8 mouse cellular contexts compared by ENCODE assay signal in the genomic region with DNA sequence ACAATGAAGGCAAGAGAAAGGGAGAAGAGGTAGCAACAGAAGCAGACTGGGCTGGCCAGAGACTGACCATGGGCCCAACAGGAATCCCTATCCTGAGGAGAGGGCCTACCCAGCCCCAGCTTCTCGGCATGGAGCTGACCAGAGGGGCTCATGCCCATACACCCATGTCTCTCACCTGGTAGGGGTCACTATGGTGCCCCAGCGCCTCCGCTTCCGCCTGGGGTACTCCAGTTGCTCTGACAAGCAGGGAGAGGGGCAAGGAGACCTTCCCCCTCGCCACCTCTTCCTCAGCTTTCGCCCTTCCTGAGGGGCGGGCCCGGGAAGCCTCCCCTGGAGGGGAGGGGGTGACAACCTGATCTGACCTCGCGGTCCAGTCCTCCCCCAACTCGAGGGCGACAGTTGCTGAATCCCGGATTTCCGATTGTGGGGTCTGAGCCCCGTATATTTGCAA. TPM values are rescaled to one million over a fixed set of nuclear protein-coding genes. Genes with fewer than 3 reads are reported as not detected.
DNase-seq lines count a peak whose midpoint lies in the region; ATAC-seq and TF ChIP-seq lines count a peak whose summit lies in the region.

No protein-coding gene starts in this region.

- H3K27ac ChIP-seq in embryonic facial prominence, embryonic 13.5 days = peak overlapping the region; percentile 93
- H3K27ac ChIP-seq in hindbrain, postnatal 0 days = peak overlapping the region; percentile 98

- H3K4me2 ChIP-seq in embryonic facial prominence, embryonic 13.5 days = peak overlapping the region; percentile 100
- H3K4me2 ChIP-seq in hindbrain, postnatal 0 days (ENCODE audit: low read depth, low read length) = peak overlapping the region; percentile 84

- peak overlapping the region; percentile 93 for H3K9ac ChIP-seq in embryonic facial prominence, embryonic 13.5 days
- peak overlapping the region; percentile 92 for H3K9ac ChIP-seq in hindbrain, postnatal 0 days (replicated peaks; ENCODE audit: low read length)

- peak; percentile 35 to 47 for DNase-seq in adrenal gland, postnatal 36 days
- no peak for DNase-seq in adrenal gland, postnatal 4 days (ENCODE audit: low spot score in 2 of 2)
- DNase-seq in B cell, adult 2 months = peak; percentile 15 to 27
- no peak for DNase-seq in hindbrain, postnatal 0 days (ENCODE audit: low spot score)
- DNase-seq in lung, postnatal 4 days = peak; percentile 50 to 59
- peak; percentile 22 to 36 for DNase-seq in thymus, postnatal 10 days (ENCODE audit: low spot score in 2 of 2)
- DNase-seq in frontal cortex, adult 2 months (ENCODE audit: extremely low spot score in 1 of 2, low spot score in 1 of 2) = no peak

- H3K27me3 ChIP-seq in embryonic facial prominence, embryonic 13.5 days = no peaks in the 10 kb centered on the region
- no peaks in the 10 kb centered on the region for H3K27me3 ChIP-seq in hindbrain, postnatal 0 days (ENCODE audit: insufficient read depth, low read length)

- H3K36me3 ChIP-seq in embryonic facial prominence, embryonic 13.5 days = peaks cover 26% of the 10 kb centered on the region
- H3K36me3 ChIP-seq in hindbrain, postnatal 0 days (ENCODE audit: insufficient read depth, low read length) = peaks cover 11% of the 10 kb centered on the region; the same call in 1 of the 2 replicates

- ATAC-seq in embryonic facial prominence, embryonic 13.5 days (ENCODE audit: insufficient number of reproducible peaks, insufficient read depth, low FRiP score, low TSS enrichment, low read depth) = no peak
- ATAC-seq in hindbrain, postnatal 0 days = no peak

- no peaks in the 10 kb centered on the region for H3K9me3 ChIP-seq in embryonic facial prominence, embryonic 13.5 days
- H3K9me3 ChIP-seq in hindbrain, postnatal 0 days (ENCODE audit: low read length) = no peaks in the 10 kb centered on the region

- no peak for TF ChIP-seq CTCF in hindbrain, postnatal 0 days (IDR thresholded peaks at IDR 0.05; ENCODE audit: low read depth)

- WGBS in embryonic facial prominence, embryonic 13.5 days = 0% methylated on average over 14 of the region's 15 CpGs
- under 1% methylated on average over 15 of the region's 15 CpGs for WGBS in hindbrain, postnatal 0 days

- peak overlapping the region; percentile 77 for H3K4me3 ChIP-seq in embryonic facial prominence, embryonic 13.5 days
- peak overlapping the region; percentile 74 for H3K4me3 ChIP-seq in hindbrain, postnatal 0 days (ENCODE audit: low read length)

- peaks cover 32% of the 10 kb centered on the region for H3K4me1 ChIP-seq in embryonic facial prominence, embryonic 13.5 days
- H3K4me1 ChIP-seq in hindbrain, postnatal 0 days (ENCODE audit: insufficient read depth, low read length) = peaks cover 21% of the 10 kb centered on the region

RNA-seq across cellular contexts. Expression of a gene that starts 0.7 kb away (rescaled TPM):
- total RNA-seq in adrenal gland, postnatal 36 days (2021) = 10 to 100 TPM; 54.9 to 81.3 TPM
- total RNA-seq in adrenal gland, postnatal 4 days (2021) = 100 to 1,000 TPM; 104 to 108 TPM
- 53.4 and 53.6 TPM in 2 replicates for polyA plus RNA-seq in embryonic facial prominence, embryonic 13.5 days (2015; fragmentation: Nextera tagmentation; extraction: Ambion mirVana)
- 140 and 143 TPM in 2 replicates for total RNA-seq in hindbrain, postnatal 0 days (2014; rRNA removed)
- polyA plus RNA-seq in hindbrain, postnatal 0 days (2015; fragmentation: Nextera tagmentation; extraction: Ambion mirVana) = 41.0 and 43.7 TPM in 2 replicates
- polyA plus RNA-seq in frontal cortex, adult 2 months (2012; rRNA removed) = 105 and 110 TPM in 2 replicates

RNA-seq across cellular contexts. Expression of a gene that starts 21.6 kb away (rescaled TPM):
- 10 to 100 TPM; 39.7 to 45.0 TPM for total RNA-seq in adrenal gland, postnatal 36 days (2021)
- 10 to 100 TPM; 49.7 to 51.9 TPM for total RNA-seq in adrenal gland, postnatal 4 days (2021)
- polyA plus RNA-seq in embryonic facial prominence, embryonic 13.5 days (2015; fragmentation: Nextera tagmentation; extraction: Ambion mirVana) = 84.1 and 108 TPM in 2 replicates
- total RNA-seq in hindbrain, postnatal 0 days (2014; rRNA removed) = 61.0 and 66.9 TPM in 2 replicates
- 85.2 and 85.5 TPM in 2 replicates for polyA plus RNA-seq in hindbrain, postnatal 0 days (2015; fragmentation: Nextera tagmentation; extraction: Ambion mirVana)
- polyA plus RNA-seq in frontal cortex, adult 2 months (2012; rRNA removed) = 56.0 and 58.8 TPM in 2 replicates

RNA-seq across cellular contexts. Expression of a gene that starts 22.0 kb away (rescaled TPM):
- total RNA-seq in adrenal gland, postnatal 36 days (2021) = 10 to 100 TPM; 14.5 to 16.0 TPM
- 10 to 100 TPM; 32.3 to 41.4 TPM for total RNA-seq in adrenal gland, postnatal 4 days (2021)
- polyA plus RNA-seq in embryonic facial prominence, embryonic 13.5 days (2015; fragmentation: Nextera tagmentation; extraction: Ambion mirVana) = 37.5 and 43.0 TPM in 2 replicates
- 4.3 and 9.4 TPM in 2 replicates for total RNA-seq in hindbrain, postnatal 0 days (2014; rRNA removed)
- polyA plus RNA-seq in hindbrain, postnatal 0 days (2015; fragmentation: Nextera tagmentation; extraction: Ambion mirVana) = 20.6 and 21.1 TPM in 2 replicates
- polyA plus RNA-seq in frontal cortex, adult 2 months (2012; rRNA removed) = 89.0 and 92.5 TPM in 2 replicates

RNA-seq across cellular contexts. Expression of a gene that starts 36.5 kb away (rescaled TPM):
- total RNA-seq in adrenal gland, postnatal 36 days (2021) = under 1 TPM; 0.43 to 0.50 TPM
- total RNA-seq in adrenal gland, postnatal 4 days (2021) = 1 to 10 TPM; 3.1 to 3.6 TPM
- polyA plus RNA-seq in embryonic facial prominence, embryonic 13.5 days (2015; fragmentation: Nextera tagmentation; extraction: Ambion mirVana) = 1.6 and 1.9 TPM in 2 replicates
- 40.5 and 57.3 TPM in 2 replicates for total RNA-seq in hindbrain, postnatal 0 days (2014; rRNA removed)
- 31.3 and 37.6 TPM in 2 replicates for polyA plus RNA-seq in hindbrain, postnatal 0 days (2015; fragmentation: Nextera tagmentation; extraction: Ambion mirVana)
- 35.1 and 44.5 TPM in 2 replicates for polyA plus RNA-seq in frontal cortex, adult 2 months (2012; rRNA removed)

RNA-seq across cellular contexts. Expression of a gene that starts 39.0 kb away (rescaled TPM):
- 10 to 100 TPM; 27.3 to 32.4 TPM for total RNA-seq in adrenal gland, postnatal 36 days (2021)
- total RNA-seq in adrenal gland, postnatal 4 days (2021) = 10 to 100 TPM; 34.9 to 39.0 TPM
- 28.3 and 28.6 TPM in 2 replicates for polyA plus RNA-seq in embryonic facial prominence, embryonic 13.5 days (2015; fragmentation: Nextera tagmentation; extraction: Ambion mirVana)
- total RNA-seq in hindbrain, postnatal 0 days (2014; rRNA removed) = 45.9 and 47.0 TPM in 2 replicates
- polyA plus RNA-seq in hindbrain, postnatal 0 days (2015; fragmentation: Nextera tagmentation; extraction: Ambion mirVana) = 35.1 and 39.1 TPM in 2 replicates
- polyA plus RNA-seq in frontal cortex, adult 2 months (2012; rRNA removed) = 27.7 and 30.9 TPM in 2 replicates

Comparison
In these comparisons a context has a peak if more than half of its experiments do, and no peak if none do; other contexts are left out.
1. DNase-seq: peak in adrenal gland, postnatal 36 days (2 of 2), B cell, adult 2 months (2 of 2), lung, postnatal 4 days (2 of 2) and thymus, postnatal 10 days (2 of 2); none in adrenal gland, postnatal 4 days (0 of 2), hindbrain, postnatal 0 days (single experiment) and frontal cortex, adult 2 months (0 of 2).